Mouse (Mus musculus): ENCODE measurements at regions not wholly inside any gene's neighbourhood (a gene's known extent, or its start where the extent isn't known, plus 50 kb on each side); places are given as distances from the start of the nearest gene placed in this dataset.

DNA sequence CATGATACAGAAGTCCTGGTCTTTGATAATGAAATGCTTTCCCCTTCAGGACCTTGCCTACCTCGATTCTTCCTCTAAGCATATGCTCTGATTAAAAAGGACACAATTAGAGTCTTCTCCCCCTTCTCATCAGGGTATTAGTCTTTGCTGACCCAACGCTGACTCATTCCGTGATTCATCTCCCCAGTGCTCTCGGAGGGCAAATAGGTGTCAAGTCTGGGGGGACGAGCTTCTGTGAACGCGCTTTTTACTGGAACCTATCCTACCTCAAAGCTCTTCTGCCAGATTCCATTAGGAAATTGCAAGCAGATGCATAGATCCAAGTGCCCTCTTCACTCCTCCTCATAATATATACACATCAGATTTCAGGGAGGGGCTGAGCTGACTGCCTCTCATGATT lies 63.8 kb upstream of the Bach2 start:
- ATAC-seq (no peak), DNase-seq (ENCODE audit: low spot score) (no peak)
- H3K27me3 ChIP-seq (replicated peaks; ENCODE audit: insufficient read depth, low read length) = no peaks in the 10 kb centered on the region
- no peaks in the 10 kb centered on the region for H3K9me3 ChIP-seq (ENCODE audit: low read length)
- H3K4me1 ChIP-seq (ENCODE audit: insufficient read depth, low read depth, low read length) = peaks cover 9% of the 10 kb centered on the region
- H3K36me3 ChIP-seq (ENCODE audit: insufficient read depth, low read length) = no peaks in the 10 kb centered on the region
- H3K9ac ChIP-seq (replicated peaks; ENCODE audit: low read depth) = no peak overlapping the region
- 70% methylated on average over 7 of the region's 7 CpGs for WGBS
- no peak overlapping the region for H3K27ac ChIP-seq (ENCODE audit: low read length)
- no peak overlapping the region for H3K4me2 ChIP-seq (replicated peaks; ENCODE audit: low read depth, low read length)
- H3K4me3 ChIP-seq (ENCODE audit: low read depth, low read length) = no peak overlapping the region
- TF ChIP-seq CTCF (IDR thresholded peaks at IDR 0.05) (no peak), EP300 (IDR thresholded peaks at IDR 0.05) (no peak)

- WGBS = 69% methylated on average over 7 of the region's 7 CpGs
- Histone ChIP-seq H3K27me3 (replicated peaks; ENCODE audit: insufficient read depth, low read length) (no peaks in the 10 kb centered on the region), H3K9ac (replicated peaks; ENCODE audit: low read depth) (no peak overlapping the region), H3K4me2 (replicated peaks; ENCODE audit: low read depth, low read length) (no peak overlapping the region), H3K9me3 (ENCODE audit: low read length) (no peaks in the 10 kb centered on the region), H3K4me1 (ENCODE audit: insufficient read depth, low read depth, low read length) (peaks cover 9% of the 10 kb centered on the region), H3K4me3 (ENCODE audit: low read depth, low read length) (no peak overlapping the region), H3K27ac (ENCODE audit: low read length) (no peak overlapping the region), H3K36me3 (ENCODE audit: insufficient read depth, low read length) (no peaks in the 10 kb centered on the region)
- no peak for ATAC-seq
- TF ChIP-seq CTCF (IDR thresholded peaks at IDR 0.05) (no peak), EP300 (IDR thresholded peaks at IDR 0.05) (no peak)
- no peak for DNase-seq (ENCODE audit: low spot score)
These were observed 63.4 kb upstream of the Bach2 start for GRCm38 (mm10) chr4:32175231-32175630.

DNA sequence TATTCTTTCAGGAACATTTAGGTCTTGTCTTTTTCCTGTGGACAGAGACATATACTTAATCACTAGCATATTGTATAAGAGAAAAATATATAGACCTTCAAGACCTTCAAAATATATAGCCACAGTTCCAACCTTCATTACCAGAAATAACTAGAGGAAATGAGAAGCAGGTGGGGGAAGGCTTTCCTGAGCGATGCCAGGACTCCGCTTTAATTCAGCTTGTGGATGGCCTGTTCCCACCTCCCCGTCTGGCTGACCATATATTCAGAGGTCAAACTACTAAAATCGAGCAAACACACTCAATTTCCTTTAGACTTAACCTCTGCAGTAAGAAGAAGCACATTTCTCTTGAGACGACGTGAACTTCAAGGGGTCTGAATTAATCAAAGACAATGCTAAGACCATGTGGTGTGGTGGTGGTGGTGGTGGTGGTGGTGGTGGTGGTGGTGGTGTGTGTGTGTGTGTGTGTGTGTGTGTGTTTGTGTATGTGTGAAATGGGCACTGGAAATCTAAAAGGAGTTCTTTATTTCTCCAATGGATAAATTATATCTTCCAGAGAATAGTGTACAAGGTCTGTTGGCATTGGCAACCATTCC lies 62.7 kb upstream of the Bach2 start:
- Histone ChIP-seq H3K27me3 (replicated peaks; ENCODE audit: insufficient read depth, low read length) (no peaks in the 10 kb centered on the region), H3K4me3 (ENCODE audit: low read depth, low read length) (no peak overlapping the region), H3K9ac (replicated peaks; ENCODE audit: low read depth) (no peak overlapping the region), H3K27ac (ENCODE audit: low read length) (no peak overlapping the region), H3K36me3 (ENCODE audit: insufficient read depth, low read length) (no peaks in the 10 kb centered on the region), H3K4me1 (ENCODE audit: insufficient read depth, low read depth, low read length) (peaks cover 2% of the 10 kb centered on the region; the same call in 1 of the 2 replicates), H3K4me2 (replicated peaks; ENCODE audit: low read depth, low read length) (no peak overlapping the region), H3K9me3 (ENCODE audit: low read length) (no peaks in the 10 kb centered on the region)
- ATAC-seq (no peak), DNase-seq (ENCODE audit: low spot score) (no peak)
- 66% methylated on average over 6 of the region's 6 CpGs for WGBS
- TF ChIP-seq CTCF (IDR thresholded peaks at IDR 0.05) = no peak
- no peak for TF ChIP-seq EP300 (IDR thresholded peaks at IDR 0.05)

GRCm38 (mm10) chr4:32176449-32177135 lies 62.0 kb upstream of the Bach2 start:
- Histone ChIP-seq H3K4me2 (replicated peaks; ENCODE audit: low read depth, low read length) (no peak overlapping the region), H3K27me3 (replicated peaks; ENCODE audit: insufficient read depth, low read length) (no peaks in the 10 kb centered on the region), H3K4me3 (ENCODE audit: low read depth, low read length) (no peak overlapping the region), H3K27ac (ENCODE audit: low read length) (no peak overlapping the region), H3K9me3 (ENCODE audit: low read length) (no peaks in the 10 kb centered on the region), H3K4me1 (ENCODE audit: insufficient read depth, low read depth, low read length) (no peaks in the 10 kb centered on the region), H3K36me3 (ENCODE audit: insufficient read depth, low read length) (no peaks in the 10 kb centered on the region), H3K9ac (replicated peaks; ENCODE audit: low read depth) (no peak overlapping the region)
- TF ChIP-seq CTCF (IDR thresholded peaks at IDR 0.05) (no peak), EP300 (IDR thresholded peaks at IDR 0.05) (no peak)
- DNase-seq (ENCODE audit: low spot score) (no peak), ATAC-seq (no peak)
- 70% methylated on average over 4 of the region's 4 CpGs for WGBS

DNA sequence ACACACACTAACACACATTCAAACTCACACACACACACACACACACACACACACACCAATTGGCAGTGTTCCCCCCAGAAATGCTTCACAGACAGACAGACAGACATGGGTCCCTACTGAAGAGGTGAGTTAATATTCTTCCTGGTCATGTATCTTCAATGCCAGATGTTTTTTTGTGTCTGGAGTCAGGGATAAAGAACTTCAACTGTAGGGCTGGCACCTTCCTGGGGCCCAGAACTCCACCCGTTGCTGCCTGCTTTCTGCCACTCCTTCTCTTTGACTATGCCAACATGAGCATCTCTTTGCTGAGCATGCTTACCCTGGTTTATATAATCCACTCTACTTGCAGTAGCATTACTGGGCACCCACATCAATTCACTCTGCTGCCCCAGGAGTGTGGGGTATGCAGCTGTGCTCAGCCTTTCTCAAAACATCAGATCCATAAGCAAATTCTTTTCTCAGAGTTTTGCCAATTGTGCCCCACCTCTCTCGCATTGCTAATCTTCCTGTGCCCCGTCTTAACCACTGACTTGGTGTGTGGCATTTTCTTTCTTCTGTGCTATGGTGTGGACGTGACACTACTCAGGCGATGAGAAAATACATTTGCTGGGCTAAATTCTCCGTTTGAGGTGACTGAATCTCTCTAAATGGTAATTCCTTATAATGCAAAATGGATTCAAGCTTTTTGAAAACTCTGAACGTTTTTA lies 60.5 kb upstream of the Bach2 start:
- Histone ChIP-seq H3K27me3 (replicated peaks; ENCODE audit: insufficient read depth, low read length) (no peaks in the 10 kb centered on the region), H3K9me3 (ENCODE audit: low read length) (no peaks in the 10 kb centered on the region), H3K36me3 (ENCODE audit: insufficient read depth, low read length) (no peaks in the 10 kb centered on the region), H3K4me3 (ENCODE audit: low read depth, low read length) (no peak overlapping the region), H3K4me2 (replicated peaks; ENCODE audit: low read depth, low read length) (no peak overlapping the region), H3K9ac (replicated peaks; ENCODE audit: low read depth) (no peak overlapping the region), H3K4me1 (ENCODE audit: insufficient read depth, low read depth, low read length) (no peaks in the 10 kb centered on the region), H3K27ac (ENCODE audit: low read length) (no peak overlapping the region)
- no peak for ATAC-seq
- TF ChIP-seq CTCF (IDR thresholded peaks at IDR 0.05) (no peak), EP300 (IDR thresholded peaks at IDR 0.05) (no peak)
- 67% methylated on average over 7 of the region's 7 CpGs for WGBS
- no peak for DNase-seq (ENCODE audit: low spot score)

GRCm38 (mm10) chr4:32179707-32180241 lies 58.8 kb upstream of the Bach2 start:
- H3K27ac ChIP-seq (ENCODE audit: low read length) = peak overlapping the region; percentile 65
- H3K9ac ChIP-seq (replicated peaks; ENCODE audit: low read depth) = 0 out of 2 replicates have a peak overlapping the region, but pooled peaks have one; percentile 1
- no peaks in the 10 kb centered on the region for H3K27me3 ChIP-seq (replicated peaks; ENCODE audit: insufficient read depth, low read length)
- no peaks in the 10 kb centered on the region for H3K9me3 ChIP-seq (ENCODE audit: low read length)
- no peak overlapping the region for H3K4me3 ChIP-seq (ENCODE audit: low read depth, low read length)
- no peak for TF ChIP-seq CTCF (IDR thresholded peaks at IDR 0.05)
- TF ChIP-seq EP300 (IDR thresholded peaks at IDR 0.05) = peak; percentile 86
- no peaks in the 10 kb centered on the region for H3K4me1 ChIP-seq (ENCODE audit: insufficient read depth, low read depth, low read length)
- peak overlapping the region; percentile 39; the same call in 1 of the 2 replicates for H3K4me2 ChIP-seq (replicated peaks; ENCODE audit: low read depth, low read length)
- DNase-seq (ENCODE audit: low spot score) (peak; percentile 98), ATAC-seq (peak; percentile 97)
- 23% methylated on average over 8 of the region's 8 CpGs for WGBS
- no peaks in the 10 kb centered on the region for H3K36me3 ChIP-seq (ENCODE audit: insufficient read depth, low read length)

All from lung, postnatal 0 days (tissue).